Mouse (Mus musculus): ENCODE data around the gene Gtf2h4. TPM values are rescaled to one million over a fixed set of nuclear protein-coding genes. Genes with fewer than 3 reads are reported as not detected.

The Gtf2h4 gene
- polyA plus RNA-seq, 1 experiment from 2014 or later: 28.8 TPM

DNA sequence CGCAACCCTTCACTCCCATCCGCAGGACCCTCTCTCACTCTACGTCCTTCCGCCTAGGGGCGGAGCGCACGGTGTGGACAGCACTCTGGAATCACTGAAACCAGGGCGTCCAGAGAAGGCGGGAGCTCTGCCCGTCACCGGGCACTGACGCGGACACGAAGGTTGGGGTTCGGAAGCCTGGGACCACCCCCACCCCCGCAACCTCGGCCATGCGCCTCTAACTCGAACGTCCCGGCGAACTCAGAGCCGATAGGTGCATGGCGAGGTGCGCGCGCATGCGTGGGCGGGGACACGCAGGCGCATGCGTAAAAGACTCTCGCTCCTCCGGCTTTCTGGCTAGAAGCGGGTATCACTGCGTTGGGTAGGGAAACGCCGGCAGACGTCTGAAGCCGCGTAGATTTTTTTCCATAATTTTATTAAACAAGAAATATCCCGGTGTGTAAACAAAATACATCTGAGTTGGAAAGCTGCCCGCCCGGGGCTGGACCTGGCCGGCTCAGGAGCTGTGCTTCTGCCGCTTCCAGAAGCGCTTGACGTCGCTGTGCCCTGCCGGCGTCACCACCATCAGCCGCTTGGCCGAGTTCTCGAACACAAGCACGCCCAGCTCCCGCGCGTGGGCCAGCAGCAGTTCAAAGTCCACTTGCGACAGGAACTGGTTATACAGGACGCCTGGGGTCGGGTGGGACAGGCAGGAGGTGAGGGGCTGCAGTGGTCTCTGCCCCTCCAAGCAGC is 6.0 kb downstream of the Gtf2h4 start, which contains the start of gene Vars2:
TSS of gene Vars2 (minus strand) at position 259 of the 732 bp plus-strand sequence.
- no peaks in the 10 kb centered on the region for H3K9me3 ChIP-seq
- H3K36me3 ChIP-seq: peaks cover 24% of the 10 kb centered on the region
- peak within 1 kb of the TSS; percentile 83 for H3K9ac ChIP-seq
- ATAC-seq (ENCODE audit: low read depth): peak; percentile 90
- peak within 1 kb of the TSS; percentile 56 for H3K4me3 ChIP-seq
- peak within 1 kb of the TSS; percentile 92 for H3K4me2 ChIP-seq
- under 1% methylated on average over 61 of the region's 61 CpGs for WGBS
- H3K27me3 ChIP-seq: no peaks in the 10 kb centered on the region
- H3K4me1 ChIP-seq (replicated peaks): peaks cover 24% of the 10 kb centered on the region
- H3K27ac ChIP-seq (replicated peaks): peak within 1 kb of the TSS; percentile 87

- Histone ChIP-seq H3K4me2 (peak overlapping the region; percentile 92), H3K9ac (peak overlapping the region; percentile 83), H3K36me3 (peaks cover 26% of the 10 kb centered on the region), H3K27me3 (no peaks in the 10 kb centered on the region), H3K9me3 (no peaks in the 10 kb centered on the region), H3K27ac (replicated peaks) (peak overlapping the region; percentile 87), H3K4me3 (peak overlapping the region; percentile 56), H3K4me1 (replicated peaks) (peaks cover 22% of the 10 kb centered on the region)
- ATAC-seq (ENCODE audit: low read depth): peak; percentile 68
- 6% methylated on average over 13 of the region's 13 CpGs for WGBS
Observed at GRCm38 (mm10) chr17:35666851-35667256, 6.7 kb downstream of the Gtf2h4 start.

GRCm38 (mm10) chr17:35665957-35666515 is 7.5 kb downstream of the Gtf2h4 start:
- no peak overlapping the region for H3K4me3 ChIP-seq
- 0 out of 2 replicates have a peak overlapping the region, but pooled peaks have one; percentile 92 for H3K4me2 ChIP-seq
- peaks cover 33% of the 10 kb centered on the region for H3K36me3 ChIP-seq
- H3K9me3 ChIP-seq: no peaks in the 10 kb centered on the region
- no peak for ATAC-seq (ENCODE audit: low read depth)
- peaks cover 22% of the 10 kb centered on the region for H3K4me1 ChIP-seq (replicated peaks)
- no peaks in the 10 kb centered on the region for H3K27me3 ChIP-seq
- H3K27ac ChIP-seq (replicated peaks): no peak overlapping the region
- WGBS: 82% methylated on average over 17 of the region's 17 CpGs
- peak overlapping the region; percentile 58; the same call in 1 of the 2 replicates for H3K9ac ChIP-seq

GRCm38 (mm10) chr17:35653086-35653485 is 20.5 kb downstream of the Gtf2h4 start:
- H3K9ac ChIP-seq: no peak overlapping the region
- no peak overlapping the region for H3K4me2 ChIP-seq
- no peak for ATAC-seq (ENCODE audit: low read depth)
- no peak overlapping the region for H3K27ac ChIP-seq (replicated peaks)
- WGBS: 83% methylated on average over 2 of the region's 2 CpGs
- H3K4me3 ChIP-seq: no peak overlapping the region
- H3K9me3 ChIP-seq: no peaks in the 10 kb centered on the region
- no peaks in the 10 kb centered on the region for H3K4me1 ChIP-seq (replicated peaks)
- H3K27me3 ChIP-seq: no peaks in the 10 kb centered on the region
- peaks cover 38% of the 10 kb centered on the region for H3K36me3 ChIP-seq

GRCm38 (mm10) chr17:35649429-35649828 is 24.1 kb downstream of the Gtf2h4 start:
- Histone ChIP-seq H3K36me3 (peaks cover 2% of the 10 kb centered on the region; the same call in 1 of the 2 replicates), H3K9me3 (no peaks in the 10 kb centered on the region), H3K4me2 (no peak overlapping the region), H3K4me1 (replicated peaks) (no peaks in the 10 kb centered on the region), H3K9ac (no peak overlapping the region), H3K27ac (replicated peaks) (no peak overlapping the region), H3K4me3 (no peak overlapping the region), H3K27me3 (no peaks in the 10 kb centered on the region)
- 69% methylated on average over 2 of the region's 2 CpGs for WGBS
- ATAC-seq (ENCODE audit: low read depth): no peak

GRCm38 (mm10) chr17:35643609-35644236 is 29.8 kb downstream of the Gtf2h4 start, which contains the start of gene Mucl3:
Gene Mucl3 (minus strand): TSS chr17:35643695.
- H3K4me3 ChIP-seq: no peak within 1 kb of the TSS
- no peak for ATAC-seq (ENCODE audit: low read depth)
- peaks cover under 1% of the 10 kb centered on the region; the same call in 1 of the 2 replicates for H3K4me1 ChIP-seq (replicated peaks)
- no peaks in the 10 kb centered on the region for H3K27me3 ChIP-seq
- H3K9ac ChIP-seq: no peak within 1 kb of the TSS
- H3K36me3 ChIP-seq: no peaks in the 10 kb centered on the region
- no peaks in the 10 kb centered on the region for H3K9me3 ChIP-seq
- WGBS: 74% methylated on average over 13 of the region's 13 CpGs
- H3K4me2 ChIP-seq: no peak within 1 kb of the TSS
- H3K27ac ChIP-seq (replicated peaks): no peak within 1 kb of the TSS

DNA sequence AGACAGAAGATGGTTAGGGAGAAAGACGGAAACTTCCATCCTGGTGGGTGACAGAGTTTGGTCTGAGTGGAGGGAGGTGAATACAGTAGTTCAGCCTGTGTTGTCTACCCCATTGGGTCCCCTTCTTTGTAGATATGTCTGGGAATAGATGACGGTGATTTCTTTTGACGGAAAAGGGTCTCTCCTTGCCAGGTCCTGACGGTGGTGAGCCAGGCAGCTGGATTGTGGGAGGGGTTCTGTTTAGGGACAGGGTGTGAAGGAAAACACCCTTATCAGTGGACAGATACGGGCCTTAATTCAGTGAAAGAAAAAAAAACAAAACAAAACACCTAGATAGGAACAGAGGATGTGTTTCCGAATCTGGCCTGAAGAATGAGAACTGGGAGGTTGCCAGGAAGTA is 34.2 kb downstream of the Gtf2h4 start:
- Histone ChIP-seq H3K9ac (no peak overlapping the region), H3K4me2 (peak overlapping the region; percentile 14; the same call in 1 of the 2 replicates)
- ATAC-seq (ENCODE audit: low read depth): no peak

DNA sequence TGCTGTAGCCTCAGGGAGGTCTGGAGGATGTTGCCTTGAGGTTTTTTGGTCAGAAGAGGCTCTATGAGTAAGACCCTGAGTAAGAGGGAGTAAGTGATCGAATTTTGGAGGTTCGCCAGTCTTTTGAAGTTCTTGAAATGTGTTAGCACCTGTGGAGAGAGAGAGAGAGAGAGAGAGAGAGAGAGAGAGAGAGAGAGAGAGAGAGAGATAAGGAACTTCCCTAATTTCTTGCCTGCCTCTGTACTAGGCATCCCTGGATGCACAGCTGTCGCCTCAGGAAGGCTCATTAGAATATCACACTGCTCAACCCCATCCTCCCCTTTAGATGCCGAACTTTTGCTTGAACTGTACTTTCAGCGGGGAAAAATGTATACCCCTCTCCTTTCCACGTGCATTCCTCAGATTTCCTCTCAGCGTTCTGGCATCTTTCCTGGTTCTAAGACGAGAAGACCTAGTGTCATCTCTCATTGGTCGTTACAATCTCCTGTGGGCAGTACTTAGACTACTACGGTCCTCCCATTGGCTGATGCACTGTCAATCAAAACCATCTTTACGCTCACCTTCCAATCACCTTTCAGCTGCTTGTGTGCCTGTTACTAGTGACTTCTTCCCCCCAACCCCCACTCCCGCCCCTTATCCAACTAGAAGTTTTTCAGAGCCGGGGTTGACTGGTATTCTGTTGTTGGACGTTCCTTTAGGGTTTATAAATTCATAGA is 34.9 kb downstream of the Gtf2h4 start:
- peak; percentile 78 for ATAC-seq (ENCODE audit: low read depth)
- H3K36me3 ChIP-seq: no peaks in the 10 kb centered on the region
- H3K4me1 ChIP-seq (replicated peaks): peaks cover 11% of the 10 kb centered on the region
- peaks cover 12% of the 10 kb centered on the region; the same call in 1 of the 2 replicates for H3K27me3 ChIP-seq
- no peak overlapping the region for H3K9ac ChIP-seq
- 32% methylated on average over 14 of the region's 14 CpGs for WGBS
- no peaks in the 10 kb centered on the region for H3K9me3 ChIP-seq
- no peak overlapping the region for H3K27ac ChIP-seq (replicated peaks)
- peak overlapping the region; percentile 37 for H3K4me2 ChIP-seq
- H3K4me3 ChIP-seq: no peak overlapping the region

More for the DNA sequence above, 34.2 kb downstream of the Gtf2h4 start:
- Histone ChIP-seq H3K27me3 (peaks cover 12% of the 10 kb centered on the region; the same call in 1 of the 2 replicates), H3K9me3 (no peaks in the 10 kb centered on the region), H3K36me3 (no peaks in the 10 kb centered on the region), H3K4me3 (no peak overlapping the region), H3K4me1 (replicated peaks) (peaks cover 4% of the 10 kb centered on the region), H3K27ac (replicated peaks) (no peak overlapping the region)
- 90% methylated on average over 6 of the region's 6 CpGs for WGBS

DNA sequence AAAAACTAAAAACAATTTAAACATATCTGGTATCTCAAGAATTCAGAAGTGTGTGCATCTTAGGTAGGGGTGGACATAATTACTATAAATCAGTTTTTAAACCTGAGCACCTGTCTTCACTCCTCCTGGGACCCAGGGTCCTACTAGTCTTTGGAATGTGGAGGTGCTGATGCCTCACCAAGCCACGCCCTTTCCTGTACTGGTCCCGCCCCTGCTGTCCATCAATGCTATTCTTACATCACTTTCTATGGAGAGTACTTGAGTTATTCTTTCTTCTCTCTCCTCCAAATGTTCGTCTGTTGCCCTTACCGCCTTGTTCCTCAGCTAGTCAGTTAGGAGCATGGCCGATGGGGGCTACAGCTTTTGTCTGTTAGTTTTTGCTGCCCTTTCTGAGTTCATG is 37.2 kb downstream of the Gtf2h4 start:
- no peak for ATAC-seq (ENCODE audit: low read depth)
- H3K4me2 ChIP-seq: no peak overlapping the region
- H3K9me3 ChIP-seq: no peaks in the 10 kb centered on the region
- H3K9ac ChIP-seq: no peak overlapping the region
- H3K4me1 ChIP-seq (replicated peaks): peaks cover 11% of the 10 kb centered on the region
- H3K27me3 ChIP-seq: peaks cover 12% of the 10 kb centered on the region; the same call in 1 of the 2 replicates
- 43% methylated on average over 5 of the region's 5 CpGs for WGBS
- no peak overlapping the region for H3K4me3 ChIP-seq
- H3K27ac ChIP-seq (replicated peaks): no peak overlapping the region
- H3K36me3 ChIP-seq: no peaks in the 10 kb centered on the region

DNA sequence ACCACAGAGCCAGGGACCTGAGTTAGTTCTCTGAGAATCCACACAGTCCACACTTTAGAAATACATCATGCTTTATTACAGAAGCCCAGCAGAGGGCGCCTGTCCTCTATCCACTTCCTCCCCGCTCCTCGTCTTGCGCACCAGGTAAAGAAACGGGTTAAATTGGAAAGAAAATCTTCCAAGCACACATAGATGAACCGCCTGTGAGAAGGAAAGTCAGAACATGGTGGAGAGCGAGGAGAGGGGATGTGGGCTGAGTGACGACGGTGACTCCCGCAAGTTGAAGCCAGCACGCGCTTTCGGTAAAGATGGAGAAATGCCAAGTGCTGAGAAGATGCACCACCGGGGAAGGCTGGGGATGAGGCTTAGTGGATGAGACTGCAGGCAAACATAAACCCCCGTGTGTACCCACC is 37.8 kb downstream of the Gtf2h4 start:
- WGBS: 1% methylated on average over 15 of the region's 15 CpGs
- Histone ChIP-seq H3K9me3 (no peaks in the 10 kb centered on the region), H3K9ac (peak overlapping the region; percentile 60), H3K27ac (replicated peaks) (no peak overlapping the region), H3K4me2 (peak overlapping the region; percentile 63), H3K27me3 (peaks cover 12% of the 10 kb centered on the region; the same call in 1 of the 2 replicates), H3K36me3 (no peaks in the 10 kb centered on the region), H3K4me3 (peak overlapping the region; percentile 37), H3K4me1 (replicated peaks) (peaks cover 11% of the 10 kb centered on the region)
- peak; percentile 73 for ATAC-seq (ENCODE audit: low read depth)

- H3K9me3 ChIP-seq: no peaks in the 10 kb centered on the region
- H3K27ac ChIP-seq (replicated peaks): no peak overlapping the region
- WGBS: 91% methylated on average over 3 of the region's 3 CpGs
- no peaks in the 10 kb centered on the region for H3K36me3 ChIP-seq
- peaks cover 12% of the 10 kb centered on the region; the same call in 1 of the 2 replicates for H3K27me3 ChIP-seq
- no peak for ATAC-seq (ENCODE audit: low read depth)
- H3K9ac ChIP-seq: no peak overlapping the region
- H3K4me2 ChIP-seq: no peak overlapping the region
- peaks cover 11% of the 10 kb centered on the region for H3K4me1 ChIP-seq (replicated peaks)
- H3K4me3 ChIP-seq: no peak overlapping the region
Observed at GRCm38 (mm10) chr17:35635202-35635601, 38.3 kb downstream of the Gtf2h4 start.

Measured in neural tube, embryonic 13.5 days (tissue).